Mouse (Mus musculus) testis, postnatal 14 days (tissue): Measurements from ENCODE around the gene Nelfcd.
A peak's percentile ranks its signal among the peaks of the same experiment; 100 is the strongest.

Source experiments
- DNase-seq: peaks from one replicate; pipeline ENCODE4 v3.0.0; 2021; ENCODE audit warnings: low spot score

Gene Nelfcd

GRCm38 (mm10) chr2:174436916-174437696 is 21.5 kb downstream of the Nelfcd start:
- DNase-seq, result no peak

GRCm38 (mm10) chr2:174437697-174437982 is 22.0 kb downstream of the Nelfcd start:
- DNase-seq, result no peak

GRCm38 (mm10) chr2:174438181-174438580 is 22.6 kb downstream of the Nelfcd start:
- no peak for DNase-seq

- DNase-seq, result peak; percentile 48
Observed at GRCm38 (mm10) chr2:174438737-174439449, 23.3 kb downstream of the Nelfcd start, which contains the start of gene Ctsz. Gene Ctsz, minus strand, starts transcription at chr2:174439039.

- DNase-seq, result no peak
Observed at GRCm38 (mm10) chr2:174439450-174439838, 23.8 kb downstream of the Nelfcd start.

DNA sequence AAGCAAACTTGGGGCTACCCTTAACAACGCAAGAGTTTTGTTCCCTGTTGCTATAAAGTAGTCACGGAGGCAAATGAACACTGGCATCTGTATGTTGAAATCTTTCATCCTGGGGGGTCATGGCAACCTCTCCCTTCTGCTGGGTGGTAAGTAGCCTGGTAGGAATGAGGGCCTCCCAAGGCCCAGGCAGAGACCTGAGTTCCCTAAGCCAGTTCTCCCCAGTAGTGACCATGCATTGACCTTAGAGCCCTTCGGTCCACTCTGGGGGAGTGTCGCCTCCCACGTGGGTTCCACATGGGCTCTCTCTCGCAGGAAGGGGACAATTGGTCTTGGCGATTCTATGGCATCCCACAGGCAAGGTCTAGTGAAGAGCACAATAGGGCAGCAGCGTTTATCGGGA is 24.4 kb downstream of the Nelfcd start:
- no peak for DNase-seq

DNA sequence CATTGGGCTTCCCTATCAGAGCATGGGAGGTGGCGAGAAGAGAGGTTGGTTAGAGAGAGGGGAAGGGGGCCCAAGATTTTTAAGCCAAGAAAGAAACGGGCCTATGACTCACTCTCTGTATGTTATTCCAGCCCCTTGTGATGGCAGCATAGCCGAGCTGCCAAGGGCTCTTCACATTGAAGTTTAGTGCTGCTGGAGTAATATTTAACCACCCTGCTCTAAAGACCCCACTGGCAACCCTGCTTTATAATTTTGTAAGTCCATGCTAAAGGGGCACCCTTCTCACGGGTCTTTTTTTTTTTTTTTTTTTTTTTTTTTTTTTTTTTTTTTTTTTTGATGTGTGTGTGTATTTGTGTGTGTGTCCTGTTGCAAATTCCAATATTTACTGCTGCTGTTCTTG is 26.3 kb downstream of the Nelfcd start:
- DNase-seq, result no peak

DNA sequence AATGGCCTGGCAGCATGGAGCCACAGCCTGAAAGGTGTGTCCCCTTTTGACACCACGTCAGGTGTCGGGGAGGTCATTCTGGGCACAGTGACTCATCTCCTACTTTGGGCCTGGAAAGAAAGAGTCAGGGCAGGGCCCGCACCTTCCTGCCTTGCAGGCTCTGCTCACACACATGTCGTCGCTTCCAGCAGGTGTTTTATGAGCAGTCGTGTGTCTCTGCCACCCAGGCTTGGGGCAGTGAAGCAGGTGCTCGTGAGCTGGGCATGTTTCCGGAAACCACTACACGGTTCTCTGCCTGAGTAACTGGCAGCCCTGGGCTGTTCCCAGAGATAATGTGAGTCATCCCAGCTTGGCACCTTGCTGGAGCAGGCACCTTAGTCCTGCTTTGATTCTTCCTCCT is 26.9 kb downstream of the Nelfcd start:
- DNase-seq, result no peak

- DNase-seq, result no peak
Observed at GRCm38 (mm10) chr2:174443046-174443445, 27.4 kb downstream of the Nelfcd start.

GRCm38 (mm10) chr2:174444359-174444758 is 28.8 kb downstream of the Nelfcd start:
- no peak for DNase-seq

GRCm38 (mm10) chr2:174445018-174445417 is 29.4 kb downstream of the Nelfcd start:
- no peak for DNase-seq

DNA sequence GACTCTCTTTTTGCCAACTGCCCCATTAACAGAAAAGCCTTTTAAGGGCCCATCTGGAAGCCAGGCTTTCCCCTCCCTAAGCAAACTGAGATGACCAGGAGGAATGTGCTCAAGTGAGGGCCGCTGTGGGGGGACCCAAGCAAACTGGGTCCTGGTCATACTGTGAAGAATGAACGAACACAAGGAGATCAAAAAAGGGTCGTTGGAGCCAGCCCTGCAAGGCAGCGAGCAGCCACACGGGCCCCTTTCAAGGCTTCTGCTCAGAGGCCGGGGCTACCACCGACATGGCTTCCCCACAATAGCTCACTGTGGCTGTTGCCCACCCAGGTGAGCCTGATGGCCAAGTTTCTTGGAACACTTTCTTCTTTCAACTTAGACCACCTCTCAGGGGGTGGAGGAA is 30.9 kb downstream of the Nelfcd start:
- no peak for DNase-seq

- no peak for DNase-seq
Observed at GRCm38 (mm10) chr2:174446905-174447304, 31.3 kb downstream of the Nelfcd start.

- no peak for DNase-seq
Observed at GRCm38 (mm10) chr2:174448405-174448804, 32.8 kb downstream of the Nelfcd start.

- DNase-seq, result no peak
Observed at GRCm38 (mm10) chr2:174450353-174450752, 34.7 kb downstream of the Nelfcd start, which contains the start of gene Tubb1. Gene Tubb1, plus strand, starts transcription at chr2:174450695.

DNA sequence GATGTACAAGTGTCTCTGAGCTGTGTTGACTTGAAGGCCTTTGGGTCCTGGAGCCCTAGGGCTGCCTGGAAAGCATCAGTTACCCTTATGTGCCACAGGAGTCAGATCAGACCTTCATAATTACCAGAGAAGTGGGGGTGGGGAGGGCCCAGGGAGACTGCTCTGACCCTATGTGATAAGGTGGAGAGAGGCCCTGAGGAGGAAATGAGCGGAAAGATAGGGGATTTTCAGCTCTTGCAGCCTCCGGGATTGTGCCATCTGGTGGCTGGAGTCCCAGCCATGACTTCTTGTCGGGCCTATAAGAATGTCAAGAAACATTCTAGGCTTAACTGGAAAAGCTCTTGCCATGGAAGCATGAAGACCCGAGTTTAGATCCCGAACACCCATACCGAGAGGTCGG is 38.1 kb downstream of the Nelfcd start:
- no peak for DNase-seq

GRCm38 (mm10) chr2:174459365-174459764 is 43.8 kb downstream of the Nelfcd start:
- DNase-seq, result no peak

DNA sequence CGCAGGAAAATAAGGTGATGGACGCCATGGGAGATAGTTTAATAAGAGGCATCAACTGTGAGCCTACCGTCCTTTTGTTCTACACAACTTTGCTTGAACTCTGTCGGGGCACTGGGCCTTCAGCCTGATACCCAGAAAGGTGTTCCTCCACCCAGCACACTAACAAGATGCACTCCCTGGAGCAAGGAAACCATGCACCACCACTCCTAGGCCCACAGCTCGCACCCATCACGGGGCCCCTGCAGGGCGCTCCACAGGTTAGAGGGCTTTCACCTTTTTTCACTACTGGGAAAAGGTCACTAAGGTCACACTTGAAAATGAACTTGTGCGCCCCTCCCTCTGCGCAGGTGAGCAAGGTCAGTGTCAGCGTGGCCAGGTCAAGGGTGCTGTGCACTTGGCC is 47.8 kb downstream of the Nelfcd start:
- DNase-seq, result no peak

DNA sequence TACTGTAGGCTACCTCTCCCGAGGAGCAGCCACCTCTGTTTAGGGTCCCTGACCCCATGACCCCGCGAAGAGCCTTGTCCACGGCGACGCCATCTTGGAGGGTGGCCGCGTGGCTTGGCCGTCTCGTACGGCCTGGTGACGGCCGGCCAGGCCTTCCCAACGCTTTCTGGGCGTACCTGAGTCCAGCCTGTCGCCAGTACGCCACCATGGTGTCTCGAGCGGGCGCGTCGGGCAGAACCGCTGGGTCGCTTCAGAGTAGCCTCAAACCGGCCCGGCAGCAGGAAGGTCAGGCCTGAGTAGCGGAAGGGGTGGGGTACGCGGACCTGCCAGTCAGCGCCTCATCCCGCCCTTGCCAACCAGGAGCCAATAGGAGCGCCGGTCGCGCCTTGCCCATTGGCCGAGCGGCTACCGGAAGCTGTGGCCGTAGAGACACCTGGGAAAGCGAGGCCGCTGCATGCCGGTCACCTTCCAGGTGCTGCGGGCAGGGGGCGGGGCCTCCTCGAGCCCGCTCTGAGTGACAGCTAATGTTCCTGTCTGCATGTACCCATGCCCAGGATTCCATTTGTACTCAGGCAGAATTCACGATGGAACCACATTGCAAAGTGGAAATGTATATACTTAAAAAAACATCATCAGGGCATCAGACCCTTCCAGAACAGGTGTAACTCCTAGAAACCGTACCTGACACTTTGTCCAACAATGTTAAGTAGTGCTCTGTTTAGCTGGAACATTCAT is 48.4 kb downstream of the Nelfcd start, which contains the start of gene Atp5e:
Gene Atp5e, minus strand, starts transcription at position 317 of the 735 bp plus-strand sequence.
- DNase-seq, result peak; percentile 97

- DNase-seq, result no peak
Observed at GRCm38 (mm10) chr2:174470333-174470732, 54.7 kb downstream of the Nelfcd start.

GRCm38 (mm10) chr2:174470786-174471405 is 55.3 kb downstream of the Nelfcd start:
- DNase-seq, result no peak

DNA sequence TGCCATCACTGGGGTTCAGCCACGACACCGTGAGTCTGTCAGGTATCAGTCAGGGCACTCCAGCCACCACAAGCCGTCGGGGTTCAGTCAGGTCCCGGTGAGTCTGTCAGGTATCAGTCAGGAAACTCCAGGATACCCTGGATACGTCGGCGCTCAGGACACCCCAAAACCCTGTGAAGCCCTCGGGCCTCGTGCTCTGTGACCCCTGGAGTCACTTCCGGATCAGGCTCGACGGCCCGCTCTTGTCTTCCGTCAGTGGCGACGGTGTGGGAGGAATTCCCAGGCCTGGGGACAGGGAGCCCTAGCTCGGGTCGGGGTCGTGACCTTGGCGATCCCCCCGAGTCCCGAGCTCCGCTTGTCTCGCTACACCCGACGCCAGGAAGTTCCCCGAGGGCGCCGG is 56.8 kb downstream of the Nelfcd start:
- no peak for DNase-seq
